9 mouse cellular contexts compared by ENCODE assay signal in the genomic region with DNA sequence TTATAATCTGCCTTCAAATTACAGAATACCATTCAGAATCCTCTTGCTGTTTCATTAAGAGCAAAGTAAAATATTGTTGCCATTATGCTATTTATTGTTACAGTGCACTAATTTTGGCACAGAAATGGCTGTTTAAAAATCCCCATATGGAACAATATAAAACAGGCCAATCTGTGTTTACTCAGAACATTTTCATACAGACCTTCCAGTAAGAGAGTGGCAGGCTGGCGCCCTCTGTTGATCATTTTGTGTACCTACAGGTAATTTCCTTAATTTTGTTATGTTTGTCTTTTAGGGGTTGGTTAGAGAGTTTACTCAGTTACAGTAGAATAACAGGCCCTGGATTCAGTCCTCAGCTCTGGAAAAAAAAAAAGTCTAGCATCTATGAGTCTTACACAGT. TPM values are rescaled to one million over a fixed set of nuclear protein-coding genes. Genes with fewer than 3 reads are reported as not detected.
DNase-seq lines count a peak whose midpoint lies in the region; ATAC-seq and TF ChIP-seq lines count a peak whose summit lies in the region.
"Had no signal": no experiment of that assay in that cellular context is flagged by ENCODE, and none has a peak within 500 bp of the region (broad histone marks: within the 10 kb centered on the region; RNA-seq: fewer than 3 reads in every experiment).

No protein-coding gene starts in this region.

- no peaks in the 10 kb centered on the region for H3K4me1 ChIP-seq in cerebellum, adult 2 months (ENCODE audit: control insufficient read depth, insufficient read depth, low read length)

- in situ Hi-C loops in Patski (cut with MboI; ENCODE audit: low pct_unique_long_range_greater_than_20kb): loop anchor here (5.0 to 25.0 kb wide), 2 partner anchors 151 to 684 kb away; no protein-coding TSS in a partner anchor

- peak in 1 of 2 experiments; percentile 32 for DNase-seq in cerebellum, adult 2 months
- DNase-seq in cerebellum, adult 11-12 months: no peak
- peak; percentile 25 to 33 for DNase-seq in kidney, postnatal 25 days
- no peak for DNase-seq in kidney, adult 11 months
- no peak for DNase-seq in Patski (ENCODE audit: low read depth, low spot score)
- DNase-seq in lung, postnatal 36 days: peak; percentile 67
- no peak for DNase-seq in gastrocnemius, postnatal 14 days

- ATAC-seq in Patski: no peak
- no peak for ATAC-seq in erythroblast, adult 5-6 weeks (replicated peaks; ENCODE audit: low FRiP score, poor library complexity, severe bottlenecking)

- CTCF ChIA-PET in Patski (lab: Charles Lee): interaction anchor here (0.9 to 4.8 kb wide), 11 partner anchors 9 to 685 kb away, joined by 3 to 15 read pairs (median 3); no protein-coding TSS in a partner anchor

- 0 out of 2 replicates have a peak, but pooled peaks have one; percentile 18 for TF ChIP-seq CTCF in cerebellum, adult 2 months (IDR thresholded peaks at IDR 0.05; ENCODE audit: borderline replicate concordance, insufficient read depth, low read depth, low read length)
- peak; percentile 64 for TF ChIP-seq CTCF in Patski (IDR thresholded peaks at IDR 0.05)

- POLR2A ChIA-PET in Patski (lab: Charles Lee): no interaction called here

- no peaks in the 10 kb centered on the region for H3K27me3 ChIP-seq in cerebellum, adult 2 months (ENCODE audit: control insufficient read depth, insufficient read depth, low read length)
- no peaks in the 10 kb centered on the region for H3K27me3 ChIP-seq in Patski

- H3K27ac ChIP-seq in cerebellum, adult 2 months (ENCODE audit: insufficient read depth, low read length): no peak overlapping the region

- WGBS in cerebellum, adult 2 months: 3% methylated on average over 1 of the region's 1 CpGs

- no peak overlapping the region for H3K4me3 ChIP-seq in cerebellum, adult 2 months (replicated peaks; ENCODE audit: insufficient read depth, low read depth, low read length)
- H3K4me3 ChIP-seq: erythroblast, embryonic 14.5 days had no signal

- no peak for TF ChIP-seq POLR2A in cerebellum, adult 2 months (IDR thresholded peaks at IDR 0.05; ENCODE audit: borderline replicate concordance, insufficient read depth, low read length)

- intact Hi-C loops in gastrocnemius, postnatal 14 days (cut with DNase I; ENCODE audit: low total_unique reads): loop anchor here (5.0 kb wide), 2 partner anchors 124 to 156 kb away; no protein-coding TSS in a partner anchor

RNA-seq across cellular contexts. Expression of gene Rtkn2, which starts 16.8 kb away (rescaled TPM):
- 1.4 and 2.0 TPM in 2 replicates for polyA plus RNA-seq in cerebellum, adult 2 months (2012; rRNA removed)
- 3.2 TPM for polyA plus RNA-seq in Patski (2021)
- 1.3 and 7.1 TPM in 2 replicates for total RNA-seq in erythroblast, adult 5-6 weeks (2015; ENCODE audit: low replicate concordance)
- total RNA-seq in erythroblast, adult 5-6 weeks (2017; ENCODE audit: low replicate concordance): 2.9 and 3.6 TPM in 2 replicates
- 1 to 10 TPM; 1.1 to 1.8 TPM for total RNA-seq in gastrocnemius, postnatal 14 days (2021)
- polyA plus RNA-seq: erythroblast, embryonic 14.5 days had no signal

Comparison
In these comparisons a context has a peak if more than half of its experiments do, and no peak if none do; other contexts are left out.
1. DNase-seq: peak in kidney, postnatal 25 days (2 of 2) and lung, postnatal 36 days (single experiment); none in cerebellum, adult 11-12 months (single experiment), kidney, adult 11 months (single experiment), Patski (single experiment) and gastrocnemius, postnatal 14 days (single experiment).